Mouse (Mus musculus): Measurements from ENCODE around the gene Spint4.
"Not testable (repeated sequence)": the region's sequence is repeated elsewhere in the genome, so short reads cannot be mapped to it uniquely, and the experiment has no call there.

The Spint4 gene

GRCm38 (mm10) chr2:164698201-164698600, at the start of gene Spint4:
TSS of gene Spint4 (plus strand) at chr2:164698501.
- no peak for DNase-seq

- peak; percentile 13 for DNase-seq
Measured at GRCm38 (mm10) chr2:164655858-164656257, 42.4 kb upstream of the Spint4 start, which contains the start of gene Wfdc10. TSS of gene Wfdc10 (plus strand) at chr2:164656046.

DNA sequence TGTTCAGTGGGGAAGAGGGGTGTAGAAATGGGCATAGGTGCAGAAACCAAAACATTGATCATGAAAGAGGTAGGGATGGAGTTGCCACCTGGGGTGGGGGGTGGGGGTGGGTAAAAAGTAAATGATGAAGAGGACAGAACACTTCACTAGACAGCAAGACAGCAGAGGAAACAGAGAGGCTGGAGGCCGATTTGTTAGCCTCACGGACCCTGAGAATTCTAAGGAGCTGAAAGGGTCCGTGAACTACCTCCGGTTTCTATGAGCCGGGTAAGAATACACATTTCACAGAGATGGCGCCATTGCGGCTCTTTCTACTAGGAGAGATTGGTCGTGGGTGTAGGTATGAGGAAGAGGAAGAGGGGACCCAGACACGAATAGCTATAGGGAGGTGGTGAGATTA, 41.8 kb upstream of the Spint4 start, which contains the start of gene Wfdc9:
Wfdc9 (minus strand) TSS at position 101 of the 400 bp plus-strand sequence.
- no peak for DNase-seq

DNA sequence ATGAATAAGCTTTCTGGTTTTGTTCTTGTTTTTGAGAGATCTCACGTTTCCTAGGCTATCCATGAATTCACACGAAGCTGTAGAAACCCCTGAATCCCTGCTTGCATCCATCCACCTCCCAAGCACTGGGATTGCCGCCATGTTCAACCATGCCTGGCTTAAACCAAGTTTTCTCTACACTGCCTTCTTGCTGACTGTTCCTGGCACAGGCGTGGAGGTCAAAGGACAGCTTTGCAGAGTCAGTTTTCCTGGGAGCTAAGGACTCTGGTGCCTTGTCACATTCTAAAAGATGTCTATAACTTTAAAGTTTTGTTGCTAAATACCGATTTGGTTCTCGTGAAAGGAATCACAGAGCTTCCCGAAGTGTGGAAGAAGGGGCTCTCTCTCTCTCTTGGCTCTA, 33.5 kb upstream of the Spint4 start:
- no peak for DNase-seq

- DNase-seq = no peak
Measured at GRCm38 (mm10) chr2:164670261-164670660, 28.0 kb upstream of the Spint4 start.

GRCm38 (mm10) chr2:164670938-164671337, 27.4 kb upstream of the Spint4 start:
- no peak for DNase-seq

DNA sequence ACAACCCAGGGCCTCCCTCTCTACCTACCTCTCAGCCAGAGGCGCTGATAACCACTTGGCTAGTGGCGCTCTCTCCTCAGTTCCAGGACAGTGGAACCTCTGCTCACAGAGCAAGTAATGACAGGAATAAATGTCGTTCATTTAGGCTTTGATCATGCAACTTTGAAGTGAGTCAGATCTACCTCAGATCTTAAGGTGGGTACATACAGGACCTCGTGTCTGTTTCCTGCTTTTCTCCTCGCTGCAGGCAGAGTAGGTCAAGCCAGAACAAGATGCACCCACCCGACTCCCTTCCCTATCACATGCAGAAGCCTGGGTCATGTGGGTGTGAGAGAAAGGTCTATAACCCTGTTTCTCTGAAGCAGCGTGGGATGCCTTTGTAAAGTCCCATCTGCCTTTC, 24.3 kb upstream of the Spint4 start, which contains the start of gene Wfdc11:
Wfdc11 (minus strand) TSS at position 101 of the 400 bp plus-strand sequence.
- no peak for DNase-seq

DNA sequence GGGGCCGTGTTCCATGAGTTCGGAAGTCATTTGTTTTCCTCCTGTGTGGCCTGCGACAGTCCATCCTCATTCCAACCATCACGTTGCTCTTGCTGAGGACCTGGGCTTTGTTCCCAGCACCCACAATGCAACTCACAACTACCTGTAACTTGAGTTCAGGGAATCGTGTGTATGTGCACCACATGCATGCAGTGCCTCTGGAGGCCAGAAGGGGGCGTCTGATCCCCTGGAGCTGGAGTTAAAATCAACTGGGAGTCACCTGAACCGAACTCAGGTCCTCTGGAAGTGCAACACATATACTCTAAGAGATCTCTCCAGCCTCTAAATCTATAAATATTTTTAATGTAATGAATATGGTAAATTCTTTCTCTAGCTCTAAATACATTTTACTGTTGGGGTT, 22.2 kb upstream of the Spint4 start:
- no peak for DNase-seq

DNA sequence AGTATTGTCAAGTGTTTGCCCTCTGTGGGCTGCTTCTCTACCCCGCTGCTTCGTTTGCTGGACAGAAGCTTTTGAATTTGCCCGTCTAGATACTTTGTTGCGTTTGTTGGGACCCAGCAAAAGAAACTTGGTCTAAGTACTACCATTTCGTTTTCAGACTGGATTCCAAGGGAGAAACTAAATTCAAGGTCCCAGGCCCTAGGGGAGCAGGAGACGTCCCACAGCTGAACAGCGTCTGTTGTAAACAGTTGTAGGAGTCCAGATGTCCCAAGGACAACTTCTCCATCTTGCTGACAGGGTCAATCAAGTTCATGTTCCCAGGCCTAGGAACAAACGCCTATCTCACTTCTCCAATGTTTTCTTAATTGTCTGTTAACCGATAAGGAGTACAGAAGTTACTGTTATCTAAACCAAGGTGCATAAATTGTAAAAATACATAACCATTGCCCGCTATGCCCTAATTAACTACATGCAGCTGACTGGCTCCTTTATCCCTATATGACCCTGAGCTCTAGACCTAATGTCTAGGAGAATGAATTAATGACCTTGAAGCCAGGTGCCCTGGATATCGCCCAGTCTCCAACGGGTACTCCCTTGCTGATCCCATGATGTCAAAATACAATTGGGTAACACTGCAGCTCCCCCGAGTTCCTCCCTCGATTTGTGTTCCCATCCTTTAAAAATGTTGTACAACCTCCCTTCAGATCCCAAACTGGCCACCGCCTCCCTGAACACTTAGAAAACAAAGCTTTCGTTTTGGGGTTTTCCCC, 21.2 kb upstream of the Spint4 start:
- no peak for DNase-seq

DNA sequence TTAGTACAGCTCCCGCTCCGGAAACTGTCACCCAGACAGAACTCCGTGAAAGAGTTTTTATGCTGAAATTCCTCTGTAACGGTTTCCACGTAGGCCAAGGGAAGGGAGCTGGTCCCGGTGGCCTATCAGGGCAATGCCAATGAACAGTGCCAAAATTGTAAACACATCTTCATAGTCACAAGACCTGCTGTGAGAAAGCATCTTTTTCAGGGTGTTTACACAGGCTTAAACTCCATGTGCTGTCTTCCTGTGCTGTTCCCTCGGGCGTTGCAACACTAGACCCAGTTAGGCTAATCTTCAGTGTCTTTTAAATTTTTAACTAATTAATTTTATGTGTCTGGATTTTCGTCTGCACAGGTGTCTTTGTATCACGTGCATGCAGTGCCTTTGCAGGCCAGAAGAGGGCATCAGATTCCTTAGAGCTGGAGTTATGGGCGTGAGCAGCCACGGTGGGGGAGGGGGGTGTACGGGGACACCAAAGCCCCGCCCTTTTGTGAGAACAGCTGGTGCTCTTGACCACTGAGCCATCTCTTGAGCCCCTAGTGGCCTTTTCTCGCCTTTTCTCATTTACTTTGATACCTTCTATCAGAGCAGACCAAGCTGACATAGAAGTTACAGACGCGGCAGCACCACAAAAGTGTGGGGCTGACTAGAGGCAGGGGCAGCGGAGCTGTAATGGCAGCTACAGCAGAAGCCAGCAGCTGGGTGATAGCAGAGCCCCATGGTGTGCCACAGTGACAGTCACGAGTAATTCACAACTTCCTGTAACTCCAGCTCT, 19.3 kb upstream of the Spint4 start:
- DNase-seq = peak; percentile 30

DNA sequence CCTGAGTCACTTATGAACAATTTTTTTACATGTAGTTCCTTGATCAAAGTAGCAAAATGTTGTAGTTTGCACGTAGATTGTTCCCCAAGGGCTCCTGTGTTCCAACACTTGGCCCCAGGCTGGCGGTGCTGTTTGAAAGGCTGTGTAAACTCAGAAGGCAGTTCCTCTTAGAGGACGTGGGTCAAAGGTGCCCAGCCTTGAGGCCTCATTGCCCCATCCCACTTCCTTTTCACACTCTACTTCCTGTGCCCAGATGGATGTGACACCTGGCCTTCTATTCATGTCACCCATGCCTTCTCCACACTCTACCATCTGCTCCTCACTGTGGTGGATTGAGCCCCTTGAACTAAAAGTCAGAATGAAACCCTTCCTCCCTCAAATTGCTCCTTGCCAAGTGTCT, 18.4 kb upstream of the Spint4 start:
- no peak for DNase-seq

- no peak for DNase-seq
Measured at GRCm38 (mm10) chr2:164684807-164685206, 13.5 kb upstream of the Spint4 start, which contains the start of gene Wfdc13. TSS of gene Wfdc13 (plus strand) at chr2:164685107.

DNA sequence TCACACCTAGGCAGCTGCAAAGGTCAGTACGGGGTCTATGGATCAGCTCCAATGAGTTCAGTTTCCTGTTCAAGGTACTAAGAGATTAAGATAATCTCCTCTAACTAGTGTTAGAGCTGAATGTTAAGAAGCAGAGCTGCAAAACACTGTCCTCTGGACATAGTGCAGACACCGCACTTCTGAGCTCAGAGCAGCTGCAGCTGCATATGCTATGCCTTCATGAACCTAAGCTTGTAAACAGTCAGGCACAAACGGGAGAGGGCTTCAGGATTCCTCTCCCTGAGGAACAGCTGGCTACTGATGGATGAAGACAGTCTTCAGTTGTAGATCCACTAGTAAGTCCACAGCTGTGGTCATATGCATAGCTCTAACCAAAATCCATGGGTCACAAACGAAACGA, 2.7 kb downstream of the Spint4 start:
- no peak for DNase-seq

DNA sequence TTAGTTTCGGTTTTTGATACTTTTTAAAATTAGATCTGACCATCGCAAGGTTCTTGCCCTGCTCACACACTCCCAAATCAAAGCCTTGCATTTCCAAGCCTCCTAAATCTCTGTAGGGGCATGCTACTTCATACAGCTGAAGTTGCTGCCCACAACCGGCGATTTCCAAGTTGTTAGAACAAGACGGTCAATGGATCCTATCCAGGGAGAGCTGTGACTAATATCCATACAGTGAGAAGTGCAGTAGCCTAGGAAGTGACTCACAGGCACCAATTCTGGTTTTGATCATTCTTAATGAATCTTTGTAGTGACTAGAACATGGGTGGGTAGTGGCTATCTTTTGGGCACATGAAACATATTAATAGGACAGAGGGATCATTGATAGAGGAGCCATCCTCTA, 3.5 kb downstream of the Spint4 start:
- DNase-seq = no peak

GRCm38 (mm10) chr2:164704235-164704634, 5.9 kb downstream of the Spint4 start:
- DNase-seq = no peak

- no peak for DNase-seq
Measured at GRCm38 (mm10) chr2:164705328-164705727, 7.0 kb downstream of the Spint4 start.

GRCm38 (mm10) chr2:164705991-164706390, 7.7 kb downstream of the Spint4 start:
- no peak for DNase-seq

DNA sequence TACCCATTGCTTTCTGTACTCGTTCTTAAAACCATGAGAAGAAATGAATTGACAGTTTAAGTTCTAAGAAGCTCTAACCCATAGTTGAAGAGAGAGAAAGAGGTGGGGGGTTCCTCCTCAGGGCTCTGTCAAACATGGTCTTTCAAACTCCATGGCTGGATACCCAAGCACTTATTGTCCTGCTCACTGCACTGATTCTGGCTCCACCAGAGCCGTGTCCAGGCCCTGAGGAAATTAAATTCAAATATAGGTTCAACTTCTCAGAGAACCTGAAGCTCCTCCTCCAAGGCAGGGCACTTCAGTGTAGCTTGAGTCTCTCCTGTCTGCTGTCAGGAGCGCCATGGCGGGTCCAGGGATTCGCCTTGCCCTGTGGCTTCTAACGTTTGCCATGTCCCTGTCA, 16.7 kb downstream of the Spint4 start, which contains the start of gene Spint5:
Spint5 (plus strand) TSS at position 301 of the 400 bp plus-strand sequence.
- DNase-seq = no peak

DNA sequence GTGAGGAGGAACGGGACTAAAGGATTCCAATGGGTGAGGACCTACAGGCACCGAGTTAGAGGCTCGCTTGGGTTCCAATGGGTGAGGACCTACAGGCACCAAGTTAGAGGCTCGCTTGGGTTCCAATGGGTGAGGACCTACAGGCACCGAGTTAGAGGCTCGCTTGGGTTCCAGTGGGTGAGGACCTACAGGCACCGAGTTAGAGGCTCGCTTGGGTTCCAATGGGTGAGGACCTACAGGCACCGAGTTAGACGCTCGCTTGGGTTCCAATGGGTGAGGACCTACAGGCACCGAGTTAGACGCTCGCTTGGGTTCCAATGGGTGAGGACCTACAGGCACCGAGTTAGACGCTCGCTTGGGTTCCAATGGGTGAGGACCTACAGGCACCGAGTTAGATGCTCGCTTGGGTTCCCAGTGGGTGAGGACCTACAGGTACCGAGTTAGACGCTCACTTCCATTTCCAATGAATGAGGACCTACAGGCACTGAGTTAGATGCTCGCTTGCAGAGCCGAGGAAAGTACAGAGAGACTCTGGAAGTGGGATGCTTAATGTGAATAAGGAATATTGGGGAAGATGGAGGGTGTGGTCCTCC, 18.0 kb downstream of the Spint4 start:
- not testable (repeated sequence) for DNase-seq

DNA sequence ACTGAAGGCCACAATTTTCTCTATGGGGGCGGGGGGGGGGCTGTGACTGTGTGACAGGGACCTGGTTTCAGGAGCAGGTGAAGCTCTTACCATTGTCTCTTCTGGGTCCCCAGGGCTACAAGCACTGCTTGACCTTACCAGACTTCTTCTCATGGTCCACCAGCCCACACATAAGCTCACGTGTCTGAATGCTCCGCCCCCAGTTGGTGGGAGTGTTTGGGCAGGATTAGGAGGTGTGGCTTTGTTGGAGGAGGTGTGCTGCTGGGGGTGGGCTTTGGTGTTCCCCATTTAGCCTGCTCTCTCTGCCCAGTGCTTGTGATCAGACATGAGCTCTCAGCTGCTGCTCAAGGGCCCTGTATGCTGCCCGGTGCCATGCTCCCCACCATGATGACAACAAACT, 25.0 kb downstream of the Spint4 start:
- DNase-seq = no peak

- peak; percentile 48 for DNase-seq
Measured at GRCm38 (mm10) chr2:164725895-164726619, 27.8 kb downstream of the Spint4 start.

GRCm38 (mm10) chr2:164731719-164732118, 33.4 kb downstream of the Spint4 start:
- no peak for DNase-seq

GRCm38 (mm10) chr2:164733259-164733658, 35.0 kb downstream of the Spint4 start:
- no peak for DNase-seq

All from cerebellum, adult 8-10 months (tissue).